Mouse (Mus musculus) liver, embryonic 12.5 days (tissue): ENCODE results near the gene Stx3. TPM values are rescaled to one million over a fixed set of nuclear protein-coding genes. Genes with fewer than 3 reads are reported as not detected.

ENCODE experiments used
- polyA plus RNA-seq: library from polyadenylated mRNA; unstranded; fragments of >200 nt; fragmentation: Nextera tagmentation; extraction: Ambion mirVana; gene quantifications from 2 replicates; pipeline ENCODE4 v1.2.1, GENCODE M21; 2016

Stx3 gene
- polyA plus RNA-seq, 1 experiment from 2014 or later = 2.5 TPM

Other genes starting within 250 kb of the Stx3 start
- 2.4 and 2.7 TPM in 2 replicates for gene Ms4a6d, start 214.6 kb downstream of the Stx3 start, polyA plus RNA-seq
- gene Ms4a2, start 195.7 kb downstream of the Stx3 start, polyA plus RNA-seq = 0.20 and 0.52 TPM in 2 replicates
- 4.5 and 6.4 TPM in 2 replicates for gene Ms4a3, start 178.6 kb downstream of the Stx3 start, polyA plus RNA-seq
- 0.55 and 0.63 TPM in 2 replicates for gene Oosp2, start 158.8 kb downstream of the Stx3 start, polyA plus RNA-seq
- gene Oosp1, start 128.3 kb downstream of the Stx3 start, polyA plus RNA-seq = not detected in 2 replicates
- not detected in 2 replicates for gene Oosp3, start 122.3 kb downstream of the Stx3 start, polyA plus RNA-seq
- gene Gif, start 71.8 kb downstream of the Stx3 start, polyA plus RNA-seq = not detected in 2 replicates
- 54.5 and 62.6 TPM in 2 replicates for gene Mrpl16, start 49.0 kb downstream of the Stx3 start, polyA plus RNA-seq
- gene Olfr1417, start 19.8 kb upstream of the Stx3 start, polyA plus RNA-seq = not detected in 2 replicates
- gene Olfr1418, start 41.7 kb upstream of the Stx3 start, polyA plus RNA-seq = not detected in 2 replicates
- not detected in 2 replicates for gene Olfr1419, start 55.7 kb upstream of the Stx3 start, polyA plus RNA-seq
- gene Olfr1420, start 67.2 kb upstream of the Stx3 start, polyA plus RNA-seq = not detected in 2 replicates
- 10.7 and 11.1 TPM in 2 replicates for gene Patl1, start 93.0 kb upstream of the Stx3 start, polyA plus RNA-seq
- 2.8 and 3.0 TPM in 2 replicates for gene Osbp, start 146.5 kb upstream of the Stx3 start, polyA plus RNA-seq
- 0.02 TPM in 1 of 2 replicates, not detected in the other for gene Olfr1423, start 221.9 kb upstream of the Stx3 start, polyA plus RNA-seq
- not detected in 2 replicates for gene Olfr1424, start 243.3 kb upstream of the Stx3 start, polyA plus RNA-seq